Mouse (Mus musculus) spleen, adult 12 weeks (tissue): Measurements from ENCODE around the gene Fbxo39.
"Not testable (repeated sequence)": the region's sequence is repeated elsewhere in the genome, so short reads cannot be mapped to it uniquely, and the experiment has no call there.

Experiments used
- DNase-seq: peaks from one replicate; pipeline ENCODE4 v3.0.0; 2022; ENCODE audit warnings: low spot score

Gene Fbxo39

GRCm38 (mm10) chr11:72311355-72312001, 2.8 kb upstream of the Fbxo39 start:
- DNase-seq = no peak

- DNase-seq = no peak
Measured at GRCm38 (mm10) chr11:72318026-72318425, 3.8 kb downstream of the Fbxo39 start.

DNA sequence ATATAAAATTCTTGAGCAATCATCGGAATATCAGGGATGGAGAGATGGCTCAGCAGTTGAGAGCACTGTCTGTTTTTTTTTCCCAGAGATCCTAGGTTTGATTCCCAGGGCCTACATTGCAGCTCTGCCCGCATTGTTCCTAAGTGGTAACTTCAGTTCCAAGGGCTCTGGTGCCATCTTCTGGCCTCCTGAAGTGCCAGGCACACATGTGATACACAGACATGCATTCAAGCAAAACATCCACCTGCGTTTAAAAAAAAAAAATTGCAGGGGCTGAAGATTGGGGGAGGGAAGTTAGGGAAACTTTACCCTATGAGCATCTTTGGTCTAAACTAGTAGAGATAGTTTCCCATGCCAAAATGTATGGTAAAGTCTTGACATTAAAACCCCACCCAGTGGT, 10.2 kb downstream of the Fbxo39 start:
- no peak for DNase-seq

- no peak for DNase-seq
Measured at GRCm38 (mm10) chr11:72325701-72326100, 11.5 kb downstream of the Fbxo39 start.

GRCm38 (mm10) chr11:72332951-72333667, 18.9 kb downstream of the Fbxo39 start:
- no peak for DNase-seq

- DNase-seq = no peak
Measured at GRCm38 (mm10) chr11:72334653-72335052, 20.4 kb downstream of the Fbxo39 start.

DNA sequence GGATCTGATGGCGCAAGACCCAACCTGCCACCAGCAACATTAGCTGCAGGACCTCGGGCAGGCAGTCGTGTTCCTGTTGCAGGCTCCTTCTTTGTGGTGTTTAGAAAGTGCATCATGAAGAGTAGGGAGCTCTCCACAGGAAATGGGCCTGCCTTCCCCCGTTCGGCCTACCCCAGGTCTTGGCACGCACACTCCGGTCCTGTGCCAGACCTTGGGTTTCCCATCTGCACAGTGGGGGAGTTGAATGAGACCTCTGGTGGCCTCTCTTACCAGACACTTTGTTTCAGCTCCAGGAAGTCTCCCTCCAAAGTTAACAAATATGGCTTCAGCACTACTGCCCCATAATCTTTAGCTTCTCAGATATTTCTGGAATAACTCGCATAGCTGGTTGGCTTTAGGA, 22.5 kb downstream of the Fbxo39 start:
- DNase-seq = no peak

DNA sequence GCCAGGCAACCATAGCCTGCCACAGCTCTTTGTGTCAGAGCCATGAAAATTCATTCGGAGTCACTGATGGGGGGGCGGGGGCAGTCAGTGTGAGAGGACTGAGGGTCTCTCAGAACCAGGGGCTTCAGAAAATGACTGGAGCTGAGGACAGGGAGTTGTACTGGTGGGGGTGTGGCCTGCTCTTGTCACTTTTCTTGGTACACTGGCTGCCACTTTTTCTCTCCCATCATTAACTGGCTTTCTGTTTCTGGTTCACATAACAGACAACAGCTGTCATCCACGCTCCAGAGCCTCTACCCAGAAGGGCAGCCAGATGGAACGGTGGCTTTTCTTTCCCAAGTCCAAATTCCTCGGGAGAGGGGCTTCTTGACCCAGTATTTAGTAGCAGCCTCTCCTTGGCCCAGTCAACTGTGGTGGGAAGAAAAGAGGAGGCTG, 24.2 kb downstream of the Fbxo39 start:
- DNase-seq = no peak

GRCm38 (mm10) chr11:72339716-72340115, 25.5 kb downstream of the Fbxo39 start:
- DNase-seq = no peak

- DNase-seq = no peak
Measured at GRCm38 (mm10) chr11:72342549-72343237, 28.4 kb downstream of the Fbxo39 start.

- DNase-seq = not testable (repeated sequence)
Measured at GRCm38 (mm10) chr11:72343238-72343625, 29.0 kb downstream of the Fbxo39 start.

DNA sequence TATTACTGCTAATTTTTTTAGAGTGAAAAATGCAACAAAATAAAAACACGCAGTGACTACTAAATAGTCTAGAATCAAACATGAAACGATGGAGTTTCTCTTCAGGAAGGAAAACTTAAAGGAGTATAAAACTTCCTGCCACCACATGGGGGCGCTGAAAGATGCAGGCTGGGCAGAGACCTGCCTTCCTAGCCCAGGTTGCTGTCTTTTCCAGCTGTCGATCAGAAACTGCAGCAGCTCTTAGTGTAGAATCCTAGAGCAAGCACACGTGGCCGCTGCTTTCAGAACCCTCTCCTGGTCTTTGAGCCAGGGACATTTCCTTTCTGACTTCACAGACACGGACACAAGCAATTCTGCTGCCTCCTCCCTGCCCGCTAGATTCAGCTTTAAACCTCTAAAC, 29.7 kb downstream of the Fbxo39 start:
- DNase-seq = no peak

DNA sequence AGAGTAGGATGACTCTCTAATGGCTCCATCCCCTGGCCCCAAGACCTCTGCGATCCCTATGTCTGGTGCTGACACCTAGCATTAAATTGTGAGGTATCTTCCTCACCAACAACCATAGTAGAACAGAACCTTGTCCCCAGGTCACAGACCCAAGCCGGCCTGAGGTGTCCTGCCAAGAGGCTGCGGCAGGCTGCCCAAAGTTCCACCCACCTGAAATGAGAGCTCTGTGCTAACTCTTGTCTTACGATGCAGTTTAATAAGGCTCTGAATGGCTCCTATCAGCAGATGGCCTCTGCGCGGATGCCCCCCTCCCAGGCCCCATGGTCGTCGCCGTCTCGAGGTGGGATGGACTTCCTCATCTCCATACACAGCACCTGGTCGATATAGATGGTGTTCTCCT, 30.2 kb downstream of the Fbxo39 start:
- DNase-seq = no peak

DNA sequence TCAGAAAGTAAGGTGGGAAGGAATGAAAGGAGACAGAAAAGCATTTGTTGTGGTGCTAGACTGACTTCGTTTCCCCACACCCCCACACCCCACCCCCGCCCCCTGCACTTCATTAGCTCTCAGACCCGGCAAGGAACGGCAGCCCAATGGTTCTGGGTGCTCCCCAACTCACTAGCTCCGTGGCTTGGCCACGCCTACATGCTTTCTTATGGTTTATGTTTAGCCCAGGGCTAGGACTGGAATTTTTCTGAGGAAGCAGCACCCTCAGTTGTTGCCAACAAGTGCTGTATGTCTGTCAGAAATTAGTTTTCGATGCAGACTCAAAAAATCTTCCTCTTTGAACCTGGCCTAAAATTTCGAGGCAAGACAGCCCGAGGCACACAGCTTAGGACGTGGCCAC, 34.3 kb downstream of the Fbxo39 start:
- no peak for DNase-seq

DNA sequence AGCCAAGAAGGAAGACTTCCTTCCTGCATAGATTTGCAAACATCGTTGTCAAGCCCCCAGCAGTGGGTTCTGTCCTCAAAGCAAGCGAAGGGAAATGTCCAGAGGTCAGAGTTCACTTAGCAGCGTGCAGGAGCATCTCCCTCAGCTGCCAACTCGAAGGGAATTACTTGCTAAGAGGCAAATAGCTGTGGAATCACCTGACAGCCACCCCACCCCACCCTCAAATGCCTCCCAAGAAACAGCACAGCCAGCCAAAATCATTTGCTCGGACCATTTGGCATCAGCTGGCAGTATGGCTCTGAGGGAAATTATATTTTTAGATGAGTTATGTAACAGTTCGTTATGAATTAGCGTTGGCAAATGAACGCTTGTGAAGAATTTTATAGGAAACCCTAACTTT, 34.8 kb downstream of the Fbxo39 start:
- no peak for DNase-seq

DNA sequence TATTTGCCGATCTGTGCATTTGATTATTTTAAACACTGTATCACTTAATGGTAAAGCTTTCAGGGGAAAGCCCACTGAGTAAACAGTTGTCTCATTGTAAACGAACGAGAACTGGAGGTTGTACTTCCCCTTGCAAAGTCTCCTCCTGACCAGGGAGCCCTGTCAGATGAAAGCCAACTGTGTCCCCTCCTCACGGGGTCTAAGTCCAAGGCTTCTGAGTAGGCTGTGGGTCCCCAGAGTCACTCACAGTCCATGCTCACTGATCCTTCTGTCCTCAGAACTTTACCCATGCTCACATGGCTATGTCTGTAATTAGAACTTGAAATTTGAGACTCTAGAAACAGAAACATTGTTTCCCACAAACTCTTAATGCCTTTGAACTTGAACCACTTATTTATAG, 35.4 kb downstream of the Fbxo39 start:
- no peak for DNase-seq

GRCm38 (mm10) chr11:72352272-72352671, 38.0 kb downstream of the Fbxo39 start:
- no peak for DNase-seq

- no peak for DNase-seq
Measured at GRCm38 (mm10) chr11:72353186-72353585, 38.9 kb downstream of the Fbxo39 start.

DNA sequence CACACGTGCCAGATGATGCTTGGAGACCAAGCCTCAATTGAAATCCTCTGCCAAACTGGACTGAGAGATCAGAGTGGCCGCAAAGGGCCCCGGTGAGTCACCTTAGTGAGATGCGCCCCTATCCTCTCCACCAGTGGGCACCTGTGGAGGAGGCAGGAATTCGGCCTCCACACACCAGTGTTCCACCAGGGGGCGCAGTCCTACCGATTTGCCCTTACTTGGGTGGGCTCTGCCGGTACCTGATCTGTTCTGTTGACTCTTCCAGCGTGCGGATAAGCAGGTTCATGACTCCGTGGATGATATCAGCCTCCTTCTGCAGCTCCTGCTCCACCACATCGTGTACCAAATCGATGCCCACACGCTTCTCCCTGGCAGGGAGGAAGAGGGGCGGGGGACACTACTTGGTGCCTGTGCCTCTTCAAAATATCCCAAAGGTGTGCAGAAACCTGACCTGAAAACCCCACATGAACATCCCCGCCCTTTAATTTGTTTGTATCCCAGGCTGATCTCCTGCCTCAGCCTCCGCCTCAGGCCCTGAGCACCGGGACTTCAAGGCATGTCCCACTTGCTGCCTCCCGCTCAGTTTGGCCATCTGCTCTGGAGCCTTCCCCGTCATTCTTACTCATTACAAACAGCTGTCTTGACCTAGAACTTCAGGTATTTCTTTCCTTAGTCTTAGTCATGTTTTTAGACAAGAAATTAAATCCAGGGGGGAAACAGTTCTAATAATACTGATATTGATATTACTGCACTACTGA, 40.9 kb downstream of the Fbxo39 start:
- DNase-seq = peak; percentile 40

DNA sequence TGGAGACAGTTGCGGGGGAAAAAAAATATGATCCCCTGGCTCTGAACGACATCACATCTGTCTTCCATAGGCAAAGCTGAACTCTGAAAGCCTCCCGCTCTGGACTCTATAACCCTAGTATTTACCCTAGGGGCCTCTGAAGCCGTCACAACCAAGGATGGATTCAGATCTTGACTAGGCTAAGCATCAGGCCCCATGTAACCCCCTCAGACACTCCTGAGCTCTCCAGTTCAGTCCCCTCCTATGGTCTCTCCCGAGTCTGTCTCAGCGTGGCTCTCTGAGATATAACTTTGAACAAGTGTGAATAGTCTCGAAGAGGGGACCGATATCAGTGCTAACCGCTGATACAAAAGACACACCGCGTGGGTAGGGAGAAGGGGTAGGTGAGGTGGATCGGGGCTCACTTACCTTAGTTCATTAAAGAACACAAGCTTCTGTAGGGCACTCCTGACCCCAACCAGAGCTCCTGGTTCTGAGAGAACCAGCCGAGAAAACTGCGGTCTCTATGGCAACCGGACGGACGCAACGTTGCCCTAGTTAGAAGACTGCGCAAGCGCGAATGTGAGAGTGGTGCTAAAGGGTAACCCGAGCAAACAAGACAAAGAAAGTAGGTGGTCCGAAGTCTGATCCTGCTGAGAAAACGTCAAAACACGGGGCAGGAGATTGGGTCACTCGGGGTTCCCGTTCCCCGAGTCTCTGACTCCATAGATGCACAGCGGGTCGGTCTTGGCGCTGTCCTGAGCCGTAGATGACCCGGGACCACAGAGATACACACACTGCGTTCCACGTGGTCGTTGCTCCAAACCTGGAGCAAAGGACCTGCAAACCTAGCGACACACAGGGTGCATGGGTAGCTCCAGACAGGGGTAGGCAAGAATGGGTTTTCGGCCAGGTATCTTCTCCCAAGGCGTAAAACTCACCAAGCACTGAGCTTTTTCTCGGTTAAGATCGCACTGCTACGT, 47.4 kb downstream of the Fbxo39 start:
- DNase-seq = no peak

DNA sequence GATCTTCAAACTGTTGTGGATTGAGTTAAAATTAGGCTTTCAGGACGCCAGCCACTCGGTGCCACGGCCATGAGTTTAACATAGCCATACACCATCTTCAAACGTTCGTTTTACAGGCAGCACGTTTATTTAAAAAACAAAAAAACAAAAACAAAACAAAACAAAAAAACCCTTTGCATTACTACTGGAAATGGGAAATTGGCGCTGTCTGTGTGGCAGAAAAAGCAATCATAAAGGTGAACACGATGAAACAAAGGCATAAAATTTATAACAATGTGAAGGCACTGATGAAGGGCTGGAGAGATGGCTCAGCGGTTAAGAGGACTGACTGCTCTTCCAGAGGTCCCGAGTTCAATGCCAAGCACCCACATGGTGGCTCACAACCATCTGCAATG, 48.1 kb downstream of the Fbxo39 start, which contains the start of gene Tekt1:
Tekt1 (minus strand) TSS at position 96 of the 395 bp plus-strand sequence.
- no peak for DNase-seq
